Mouse (Mus musculus) C2C12 (cell line): ENCODE data around the gene Pttg1. TPM values are rescaled to one million over a fixed set of nuclear protein-coding genes. Genes with fewer than 3 reads are reported as not detected.

Experiments
- H3K27me3 ChIP-seq: one replicate; pipeline ENCODE4 v1.6.1; 2011; ENCODE audit not compliant: control insufficient read depth, insufficient read depth, insufficient read length
- H3K36me3 ChIP-seq: one replicate; pipeline ENCODE4 v1.6.1; 2011; ENCODE audit not compliant: control insufficient read depth, insufficient read depth
- H3K4me3 ChIP-seq: one replicate; pipeline ENCODE4 v1.5.1; 2011; ENCODE audit warnings: mild to moderate bottlenecking, control low read depth; ENCODE audit not compliant: poor library complexity, insufficient read depth, severe bottlenecking
- H3K79me2 ChIP-seq: one replicate; pipeline ENCODE4 v1.6.1; 2011; ENCODE audit not compliant: control insufficient read depth, insufficient read depth
- H3K79me3 ChIP-seq: one replicate; pipeline ENCODE4 v1.6.1; 2011; ENCODE audit warnings: low read depth, control low read depth
- H3ac ChIP-seq: one replicate; pipeline ENCODE3; 2011; ENCODE audit warnings: low read depth; ENCODE audit not compliant: control insufficient read depth, insufficient read length
- CEBPB ChIP-seq: IDR thresholded peaks from one replicate; pipeline ENCODE4 v1.6.1; 2011; ENCODE audit warnings: low read depth, mild to moderate bottlenecking, control low read depth, moderate library complexity
- CTCF ChIP-seq: IDR thresholded peaks from one replicate; pipeline ENCODE4 v1.5.1; 2011; ENCODE audit not compliant: control insufficient read depth, insufficient read depth, insufficient read length
- FOSL1 ChIP-seq: IDR thresholded peaks from one replicate; pipeline ENCODE4 v1.8.0; 2011; ENCODE audit warnings: mild to moderate bottlenecking, low read length; ENCODE audit not compliant: poor library complexity, insufficient read depth, severe bottlenecking
- MAX ChIP-seq: IDR thresholded peaks from one replicate; pipeline ENCODE4 v1.6.1; 2011; ENCODE audit warnings: mild to moderate bottlenecking, control low read depth
- MYOD1 ChIP-seq: IDR thresholded peaks from one replicate; pipeline ENCODE4 v1.6.1; 2011; ENCODE audit warnings: low read depth; ENCODE audit not compliant: control insufficient read depth, insufficient read length
- MYOG ChIP-seq: IDR thresholded peaks from one replicate; pipeline ENCODE4 v1.6.1; 2011; ENCODE audit not compliant: control insufficient read depth, insufficient read length; ENCODE audit errors: extremely low read depth
- USF1 ChIP-seq: IDR thresholded peaks from one replicate; pipeline ENCODE4 v1.6.1; 2011; ENCODE audit warnings: low read depth, mild to moderate bottlenecking, control low read depth, moderate library complexity
- polyA plus RNA-seq: library from polyadenylated mRNA; unstranded; fragments of >200 nt; fragmentation: generic; extraction: Trizol; gene quantifications from one replicate; pipeline ENCODE4 v1.2.1, GENCODE M21; 2012; ENCODE audit warnings: missing spikeins

Pttg1 gene
- polyA plus RNA-seq, 1 experiment: 168 TPM

- Histone ChIP-seq H3K79me2 (no peaks in the 10 kb centered on the region), H3K36me3 (no peaks in the 10 kb centered on the region), H3K27me3 (no peaks in the 10 kb centered on the region), H3K79me3 (no peaks in the 10 kb centered on the region), H3K4me3 (no peak overlapping the region), H3ac (no peak overlapping the region)
- TF ChIP-seq CTCF (no peak), MYOG (no peak), CEBPB (no peak), USF1 (no peak), MYOD1 (no peak)
These were observed 30.7 kb downstream of the Pttg1 start for GRCm38 (mm10) chr11:43395073-43395948.

GRCm38 (mm10) chr11:43393325-43393724 lies 32.7 kb downstream of the Pttg1 start:
- H3ac ChIP-seq: no peak overlapping the region
- no peaks in the 10 kb centered on the region for H3K79me3 ChIP-seq
- H3K27me3 ChIP-seq: no peaks in the 10 kb centered on the region
- no peak overlapping the region for H3K4me3 ChIP-seq
- no peaks in the 10 kb centered on the region for H3K79me2 ChIP-seq
- no peak for TF ChIP-seq CTCF
- TF ChIP-seq MYOD1: no peak
- no peaks in the 10 kb centered on the region for H3K36me3 ChIP-seq

- TF ChIP-seq USF1: no peak
- no peak for TF ChIP-seq MYOG
- no peak for TF ChIP-seq CEBPB
- no peak for TF ChIP-seq CTCF
- no peak for TF ChIP-seq MAX
- no peak for TF ChIP-seq MYOD1
- no peak for TF ChIP-seq FOSL1
- Histone ChIP-seq H3K79me3 (no peaks in the 10 kb centered on the region), H3K4me3 (no peak overlapping the region), H3ac (no peak overlapping the region), H3K79me2 (no peaks in the 10 kb centered on the region), H3K27me3 (no peaks in the 10 kb centered on the region), H3K36me3 (no peaks in the 10 kb centered on the region)
These were observed 33.3 kb downstream of the Pttg1 start for GRCm38 (mm10) chr11:43392757-43393156.

GRCm38 (mm10) chr11:43389118-43389517 lies 36.9 kb downstream of the Pttg1 start:
- no peak for TF ChIP-seq FOSL1
- no peak for TF ChIP-seq MAX
- TF ChIP-seq CTCF: no peak
- no peak for TF ChIP-seq USF1
- TF ChIP-seq MYOD1: no peak
- no peak for TF ChIP-seq CEBPB
- no peak for TF ChIP-seq MYOG
- Histone ChIP-seq H3K36me3 (no peaks in the 10 kb centered on the region), H3K79me3 (no peaks in the 10 kb centered on the region), H3K4me3 (no peak overlapping the region), H3K27me3 (no peaks in the 10 kb centered on the region), H3K79me2 (no peaks in the 10 kb centered on the region), H3ac (no peak overlapping the region)

- TF ChIP-seq MAX (no peak), CEBPB (no peak), FOSL1 (no peak), MYOG (no peak), USF1 (no peak), MYOD1 (no peak), CTCF (no peak)
- Histone ChIP-seq H3K4me3 (no peak overlapping the region), H3ac (no peak overlapping the region), H3K79me3 (no peaks in the 10 kb centered on the region), H3K27me3 (no peaks in the 10 kb centered on the region), H3K79me2 (no peaks in the 10 kb centered on the region), H3K36me3 (no peaks in the 10 kb centered on the region)
These were observed 37.6 kb downstream of the Pttg1 start for GRCm38 (mm10) chr11:43388122-43389097.
